Mouse (Mus musculus): ENCODE measurements around the gene Ptpra. TPM values are rescaled to one million over a fixed set of nuclear protein-coding genes. Genes with fewer than 3 reads are reported as not detected.

The Ptpra gene
- polyA plus RNA-seq, 1 experiment from 2014 or later = 138 TPM

GRCm38 (mm10) chr2:130588373-130588772, 138.3 kb downstream of the Ptpra start:
- peaks cover 6% of the 10 kb centered on the region; the same call in 1 of the 2 replicates for H3K4me1 ChIP-seq
- no peak overlapping the region for H3K27ac ChIP-seq
- H3K4me2 ChIP-seq = no peak overlapping the region
- ATAC-seq (ENCODE audit: low FRiP score) = no peak
- no peaks in the 10 kb centered on the region for H3K9me3 ChIP-seq
- 88% methylated on average over 2 of the region's 2 CpGs for WGBS
- peaks cover 13% of the 10 kb centered on the region for H3K27me3 ChIP-seq
- peaks cover 27% of the 10 kb centered on the region for H3K36me3 ChIP-seq (replicated peaks)
- no peak overlapping the region for H3K9ac ChIP-seq
- H3K4me3 ChIP-seq (replicated peaks) = no peak overlapping the region

GRCm38 (mm10) chr2:130589157-130589556, 139.1 kb downstream of the Ptpra start:
- ATAC-seq (ENCODE audit: low FRiP score) = no peak
- Histone ChIP-seq H3K4me1 (peaks cover 6% of the 10 kb centered on the region; the same call in 1 of the 2 replicates), H3K27me3 (peaks cover 5% of the 10 kb centered on the region), H3K9me3 (no peaks in the 10 kb centered on the region), H3K4me2 (no peak overlapping the region), H3K27ac (no peak overlapping the region), H3K36me3 (replicated peaks) (peaks cover 27% of the 10 kb centered on the region), H3K4me3 (replicated peaks) (no peak overlapping the region), H3K9ac (no peak overlapping the region)
- WGBS = 66% methylated on average over 4 of the region's 4 CpGs

- WGBS = 93% methylated on average over 2 of the region's 2 CpGs
- no peak for ATAC-seq (ENCODE audit: low FRiP score)
- H3K27ac ChIP-seq = no peak overlapping the region
These were observed 139.7 kb downstream of the Ptpra start for GRCm38 (mm10) chr2:130589761-130590160.

GRCm38 (mm10) chr2:130591016-130591415, 140.9 kb downstream of the Ptpra start:
- Histone ChIP-seq H3K4me2 (no peak overlapping the region), H3K9me3 (no peaks in the 10 kb centered on the region), H3K4me1 (peaks cover 6% of the 10 kb centered on the region; the same call in 1 of the 2 replicates), H3K4me3 (replicated peaks) (no peak overlapping the region), H3K36me3 (replicated peaks) (peaks cover 42% of the 10 kb centered on the region), H3K27ac (no peak overlapping the region), H3K9ac (no peak overlapping the region), H3K27me3 (no peaks in the 10 kb centered on the region)
- no peak for ATAC-seq (ENCODE audit: low FRiP score)
- WGBS = 90% methylated on average over 2 of the region's 2 CpGs

More at GRCm38 (mm10) chr2:130589761-130590160, 139.7 kb downstream of the Ptpra start:
- Histone ChIP-seq H3K9me3 (no peaks in the 10 kb centered on the region), H3K4me1 (peaks cover 6% of the 10 kb centered on the region; the same call in 1 of the 2 replicates), H3K27me3 (no peaks in the 10 kb centered on the region), H3K9ac (no peak overlapping the region), H3K36me3 (replicated peaks) (peaks cover 31% of the 10 kb centered on the region), H3K4me3 (replicated peaks) (no peak overlapping the region), H3K4me2 (no peak overlapping the region)

DNA sequence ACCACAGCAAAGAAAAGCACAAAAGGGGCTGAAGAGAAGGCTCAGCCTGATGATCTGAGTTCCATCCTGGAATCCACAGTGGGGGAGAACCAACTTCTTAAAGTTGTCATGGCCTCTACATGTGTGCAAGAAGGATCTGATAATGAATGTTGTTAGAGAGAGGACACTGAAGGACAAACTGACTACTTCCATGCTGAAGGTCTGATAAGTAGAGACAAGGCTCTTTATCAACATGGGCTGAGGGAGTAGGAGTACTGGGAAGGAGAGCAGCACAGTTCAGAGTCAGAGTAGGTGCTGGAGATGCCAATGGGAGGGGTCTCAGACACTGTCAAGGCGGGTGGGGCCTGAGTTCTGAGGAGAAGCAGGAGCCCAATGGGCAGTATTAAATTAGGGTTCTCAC, 145.5 kb downstream of the Ptpra start:
- H3K9me3 ChIP-seq = no peaks in the 10 kb centered on the region
- no peak for ATAC-seq (ENCODE audit: low FRiP score)
- WGBS = 79% methylated on average over 1 of the region's 1 CpGs
- H3K9ac ChIP-seq = no peak overlapping the region
- H3K36me3 ChIP-seq (replicated peaks) = peaks cover 71% of the 10 kb centered on the region
- H3K4me3 ChIP-seq (replicated peaks) = no peak overlapping the region
- H3K27ac ChIP-seq = no peak overlapping the region
- no peaks in the 10 kb centered on the region for H3K4me1 ChIP-seq
- no peak overlapping the region for H3K4me2 ChIP-seq
- no peaks in the 10 kb centered on the region for H3K27me3 ChIP-seq

GRCm38 (mm10) chr2:130597601-130598010, 147.5 kb downstream of the Ptpra start:
- Histone ChIP-seq H3K27me3 (no peaks in the 10 kb centered on the region), H3K4me1 (no peaks in the 10 kb centered on the region), H3K36me3 (replicated peaks) (peaks cover 70% of the 10 kb centered on the region), H3K4me2 (no peak overlapping the region), H3K9ac (no peak overlapping the region), H3K4me3 (replicated peaks) (no peak overlapping the region), H3K27ac (no peak overlapping the region), H3K9me3 (no peaks in the 10 kb centered on the region)
- WGBS = 23% methylated on average over 1 of the region's 1 CpGs
- no peak for ATAC-seq (ENCODE audit: low FRiP score)

- H3K9ac ChIP-seq = no peak overlapping the region
- no peaks in the 10 kb centered on the region for H3K9me3 ChIP-seq
- no peaks in the 10 kb centered on the region for H3K27me3 ChIP-seq
- no peak overlapping the region for H3K27ac ChIP-seq
- H3K4me1 ChIP-seq = no peaks in the 10 kb centered on the region
- H3K4me2 ChIP-seq = no peak overlapping the region
- WGBS = 74% methylated on average over 3 of the region's 3 CpGs
- no peak overlapping the region for H3K4me3 ChIP-seq (replicated peaks)
- no peak for ATAC-seq (ENCODE audit: low FRiP score)
- peaks cover 70% of the 10 kb centered on the region for H3K36me3 ChIP-seq (replicated peaks)
These were observed 148.3 kb downstream of the Ptpra start for GRCm38 (mm10) chr2:130598399-130598798.

- ATAC-seq (ENCODE audit: low FRiP score) = no peak
- H3K4me3 ChIP-seq (replicated peaks) = no peak overlapping the region
- WGBS = 86% methylated on average over 4 of the region's 4 CpGs
These were observed 152.1 kb downstream of the Ptpra start for GRCm38 (mm10) chr2:130602195-130602594.

More at GRCm38 (mm10) chr2:130602195-130602594, 152.1 kb downstream of the Ptpra start:
- H3K9me3 ChIP-seq = no peaks in the 10 kb centered on the region
- no peak overlapping the region for H3K4me2 ChIP-seq
- H3K4me1 ChIP-seq = no peaks in the 10 kb centered on the region
- H3K27me3 ChIP-seq = no peaks in the 10 kb centered on the region
- H3K27ac ChIP-seq = no peak overlapping the region
- H3K9ac ChIP-seq = no peak overlapping the region
- H3K36me3 ChIP-seq (replicated peaks) = peaks cover 54% of the 10 kb centered on the region

Small RNA genes within 50 kb of the gene (microRNA-seq; reads per million reads assigned to microRNA genes)
- not detected for gene Gm23876

Other genes with a start within 250 kb of the Ptpra start
- 366 and 374 TPM in 2 replicates for gene Nop56, start 175.8 kb upstream of the Ptpra start, polyA plus RNA-seq (2016; fragmentation: Nextera tagmentation; extraction: Ambion mirVana)
- gene Idh3b, start 165.7 kb upstream of the Ptpra start, polyA plus RNA-seq (2016; fragmentation: Nextera tagmentation; extraction: Ambion mirVana) = 130 TPM in 2 replicates
- 2.7 and 2.9 TPM in 2 replicates for gene Ebf4, start 155.1 kb upstream of the Ptpra start, polyA plus RNA-seq (2016; fragmentation: Nextera tagmentation; extraction: Ambion mirVana)
- 26.2 and 28.4 TPM in 2 replicates for gene Cpxm1, start 52.7 kb upstream of the Ptpra start, polyA plus RNA-seq (2016; fragmentation: Nextera tagmentation; extraction: Ambion mirVana)
- gene Gm28372, start 45.0 kb upstream of the Ptpra start, polyA plus RNA-seq (2016; fragmentation: Nextera tagmentation; extraction: Ambion mirVana) = not detected in 2 replicates
- gene 1700020A23Rik, start 45.0 kb upstream of the Ptpra start, polyA plus RNA-seq (2016; fragmentation: Nextera tagmentation; extraction: Ambion mirVana) = not detected in 2 replicates
- 0.15 TPM in 1 of 2 replicates, not detected in the other for gene Tmem239, start 43.8 kb upstream of the Ptpra start, polyA plus RNA-seq (2016; fragmentation: Nextera tagmentation; extraction: Ambion mirVana)
- gene Vps16, start 25.9 kb upstream of the Ptpra start, polyA plus RNA-seq (2016; fragmentation: Nextera tagmentation; extraction: Ambion mirVana) = 133 and 137 TPM in 2 replicates
- 10.9 TPM in 2 replicates for gene Pced1a, start 25.6 kb upstream of the Ptpra start, polyA plus RNA-seq (2016; fragmentation: Nextera tagmentation; extraction: Ambion mirVana)
- 67.0 and 70.9 TPM in 2 replicates for gene Mrps26, start 113.5 kb downstream of the Ptpra start, polyA plus RNA-seq (2016; fragmentation: Nextera tagmentation; extraction: Ambion mirVana)
- gene Oxt, start 125.9 kb downstream of the Ptpra start, polyA plus RNA-seq (2016; fragmentation: Nextera tagmentation; extraction: Ambion mirVana) = not detected in 2 replicates
- not detected in 2 replicates for gene Avp, start 132.3 kb downstream of the Ptpra start, polyA plus RNA-seq (2016; fragmentation: Nextera tagmentation; extraction: Ambion mirVana)
- gene Fastkd5, start 179.7 kb downstream of the Ptpra start, polyA plus RNA-seq (2016; fragmentation: Nextera tagmentation; extraction: Ambion mirVana) = 16.8 and 19.3 TPM in 2 replicates
- 13.1 and 16.9 TPM in 2 replicates for gene Ubox5, start 179.8 kb downstream of the Ptpra start, polyA plus RNA-seq (2016; fragmentation: Nextera tagmentation; extraction: Ambion mirVana)
- gene Lzts3, start 192.5 kb downstream of the Ptpra start, polyA plus RNA-seq (2016; fragmentation: Nextera tagmentation; extraction: Ambion mirVana) = 7.2 and 7.4 TPM in 2 replicates
- gene Ddrgk1, start 214.4 kb downstream of the Ptpra start, polyA plus RNA-seq (2016; fragmentation: Nextera tagmentation; extraction: Ambion mirVana) = 47.8 and 49.7 TPM in 2 replicates
- gene Itpa, start 217.3 kb downstream of the Ptpra start, polyA plus RNA-seq (2016; fragmentation: Nextera tagmentation; extraction: Ambion mirVana) = 145 and 147 TPM in 2 replicates
- 0.82 and 1.1 TPM in 2 replicates for gene Slc4a11, start 247.2 kb downstream of the Ptpra start, polyA plus RNA-seq (2016; fragmentation: Nextera tagmentation; extraction: Ambion mirVana)

All from forebrain, embryonic 12.5 days (tissue).